Mouse (Mus musculus) stomach, embryonic 15.5 days (tissue): ENCODE measurements around the gene Rps6ka5. TPM values are rescaled to one million over a fixed set of nuclear protein-coding genes. Genes with fewer than 3 reads are reported as not detected.

Source experiments
- ATAC-seq: fragments of 200-750 bp; cut with Nextera tagmentation; 2 replicates; pipeline ENCODE4 v1.8.0; 2017; ENCODE audit warnings: low read depth, moderate number of reproducible peaks, moderate TSS enrichment; ENCODE audit not compliant: insufficient read depth, low FRiP score
- H3K27ac ChIP-seq: fragments of 300-500 bp; sonication (generic); 2 replicates; pipeline ENCODE4 v1.5.1; 2015; ENCODE audit warnings: mild to moderate bottlenecking, inconsistent platforms
- H3K27me3 ChIP-seq: fragments of 300-500 bp; sonication (generic); replicated peaks from 2 replicates; pipeline ENCODE4 v1.6.1; 2015; ENCODE audit warnings: inconsistent platforms
- H3K36me3 ChIP-seq: fragments of 300-500 bp; sonication (generic); 2 replicates; pipeline ENCODE4 v1.6.1; 2015; ENCODE audit warnings: inconsistent platforms
- H3K4me1 ChIP-seq: fragments of 300-500 bp; sonication (generic); 2 replicates; pipeline ENCODE4 v1.6.1; 2015; ENCODE audit warnings: inconsistent platforms
- H3K4me2 ChIP-seq: fragments of 300-500 bp; sonication (generic); 2 replicates; pipeline ENCODE4 v1.6.1; 2015; ENCODE audit warnings: mild to moderate bottlenecking, inconsistent platforms
- H3K4me3 ChIP-seq: fragments of 300-500 bp; sonication (generic); replicated peaks from 2 replicates; pipeline ENCODE4 v1.5.1; 2015; ENCODE audit warnings: inconsistent platforms
- H3K9ac ChIP-seq: fragments of 300-500 bp; sonication (generic); 2 replicates; pipeline ENCODE4 v1.6.1; 2015; ENCODE audit warnings: inconsistent platforms
- H3K9me3 ChIP-seq: fragments of 300-500 bp; sonication (generic); 2 replicates; pipeline ENCODE4 v1.6.1; 2016; ENCODE audit warnings: inconsistent platforms
- WGBS: fragments of 180-500 bp; shearing (Covaris S2); methylation state at CpG from one replicate; pipeline ENCODE4 v1.1.7; 2015; 5-methylcytosine and 5-hydroxymethylcytosine counted together
- polyA plus RNA-seq: library from polyadenylated mRNA; unstranded; fragments of >200 nt; fragmentation: Nextera tagmentation; extraction: Ambion mirVana; gene quantifications from 2 replicates; pipeline ENCODE4 v1.2.1, GENCODE M21; 2015

Gene Rps6ka5
- polyA plus RNA-seq, 1 experiment from 2014 or later, result 3.6 TPM

DNA sequence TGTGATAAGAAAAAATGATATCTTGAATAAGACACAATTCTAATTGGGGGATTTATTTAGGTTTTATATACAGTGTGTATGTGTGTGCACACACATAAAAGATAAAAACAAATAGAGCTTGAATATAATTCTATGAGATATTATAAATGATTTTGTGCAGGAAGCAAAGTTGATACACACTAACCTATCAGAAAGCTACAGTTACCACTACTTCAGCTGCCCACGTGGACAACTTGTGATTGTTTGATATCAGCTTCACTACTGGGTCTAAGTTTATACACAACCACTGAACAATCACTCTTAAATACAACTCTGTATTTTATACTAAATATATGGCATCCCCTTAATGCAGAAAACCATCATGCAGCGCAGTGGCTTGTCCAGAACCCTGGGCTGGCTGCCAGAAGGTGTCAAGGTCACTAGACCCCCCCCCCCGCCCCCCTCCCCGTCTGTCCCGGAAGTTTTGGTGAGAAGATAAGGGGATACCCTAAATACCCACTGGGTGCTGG is 113.5 kb downstream of the Rps6ka5 start:
- H3K27ac ChIP-seq, result no peak overlapping the region
- no peaks in the 10 kb centered on the region for H3K4me1 ChIP-seq
- no peak overlapping the region for H3K4me3 ChIP-seq
- no peak overlapping the region for H3K4me2 ChIP-seq
- ATAC-seq, result no peak
- H3K9me3 ChIP-seq, result no peaks in the 10 kb centered on the region
- H3K36me3 ChIP-seq, result no peaks in the 10 kb centered on the region
- no peaks in the 10 kb centered on the region for H3K27me3 ChIP-seq
- 50% methylated on average over 5 of the region's 5 CpGs for WGBS
- no peak overlapping the region for H3K9ac ChIP-seq

DNA sequence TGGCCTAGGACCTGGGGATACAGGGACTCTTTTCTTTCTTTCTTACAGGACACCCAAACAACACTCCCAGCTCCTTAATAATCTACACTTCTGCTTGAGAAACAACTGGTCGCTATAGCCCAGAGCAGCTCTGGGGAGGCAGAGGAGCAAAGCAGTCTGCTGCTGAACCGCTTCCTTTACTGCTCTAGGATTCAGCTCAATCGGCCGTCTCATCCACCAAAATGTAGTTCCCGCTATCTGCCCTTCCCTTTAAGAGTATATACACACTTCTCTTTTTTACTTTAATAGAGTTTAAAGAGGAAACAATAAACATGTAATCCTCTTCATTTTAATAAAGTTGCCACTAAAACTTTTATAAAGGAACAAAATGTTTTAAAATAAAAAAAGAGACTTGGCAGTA is 117.0 kb downstream of the Rps6ka5 start:
- Histone ChIP-seq H3K27ac (no peak overlapping the region), H3K4me2 (no peak overlapping the region), H3K4me3 (no peak overlapping the region), H3K9ac (no peak overlapping the region), H3K9me3 (no peaks in the 10 kb centered on the region), H3K4me1 (no peaks in the 10 kb centered on the region), H3K36me3 (no peaks in the 10 kb centered on the region), H3K27me3 (no peaks in the 10 kb centered on the region)
- WGBS, result 80% methylated on average over 5 of the region's 5 CpGs
- ATAC-seq, result no peak

DNA sequence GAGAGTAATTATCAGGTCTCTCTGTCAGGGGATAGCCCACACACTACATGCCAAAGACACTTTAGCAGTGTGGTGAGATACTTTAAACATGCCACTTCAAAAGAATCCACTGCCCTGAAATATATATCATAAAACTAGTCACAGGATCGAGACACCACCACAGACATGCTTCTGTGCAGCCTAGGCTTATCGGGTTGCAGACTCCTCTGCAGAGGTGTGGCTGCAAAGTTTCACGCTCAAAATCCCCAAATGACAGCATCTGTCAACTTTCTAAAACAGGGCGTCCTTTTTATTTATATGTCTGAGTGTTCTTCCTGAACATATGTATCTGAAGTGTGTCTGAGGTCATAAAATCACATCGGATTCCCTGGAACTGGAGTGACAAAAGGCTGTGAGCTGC is 117.7 kb downstream of the Rps6ka5 start:
- Histone ChIP-seq H3K4me3 (no peak overlapping the region), H3K36me3 (no peaks in the 10 kb centered on the region), H3K9me3 (no peaks in the 10 kb centered on the region), H3K9ac (no peak overlapping the region), H3K4me1 (no peaks in the 10 kb centered on the region), H3K4me2 (no peak overlapping the region), H3K27me3 (no peaks in the 10 kb centered on the region), H3K27ac (no peak overlapping the region)
- WGBS, result 53% methylated on average over 5 of the region's 5 CpGs
- no peak for ATAC-seq

DNA sequence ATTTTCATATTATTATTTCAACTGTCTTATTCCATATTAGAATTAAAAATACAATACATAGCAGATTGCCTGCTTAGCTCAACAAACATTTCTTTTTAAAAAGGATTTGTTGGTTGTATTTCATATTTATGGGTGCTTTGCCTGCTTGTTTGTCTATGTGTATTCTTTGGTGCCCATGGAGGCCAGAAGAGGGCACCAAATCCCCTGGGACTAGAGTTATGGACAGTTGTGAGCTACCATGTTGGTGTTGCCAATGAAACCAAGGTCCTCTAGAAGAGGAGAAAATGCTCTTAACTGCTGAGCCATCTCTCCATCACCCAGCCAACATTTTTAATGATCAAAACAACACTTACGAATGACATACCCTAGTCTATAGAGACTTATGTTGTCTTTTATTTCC is 120.0 kb downstream of the Rps6ka5 start:
- Histone ChIP-seq H3K27me3 (no peaks in the 10 kb centered on the region), H3K9ac (no peak overlapping the region)
- WGBS, result 89% methylated on average over 1 of the region's 1 CpGs

DNA sequence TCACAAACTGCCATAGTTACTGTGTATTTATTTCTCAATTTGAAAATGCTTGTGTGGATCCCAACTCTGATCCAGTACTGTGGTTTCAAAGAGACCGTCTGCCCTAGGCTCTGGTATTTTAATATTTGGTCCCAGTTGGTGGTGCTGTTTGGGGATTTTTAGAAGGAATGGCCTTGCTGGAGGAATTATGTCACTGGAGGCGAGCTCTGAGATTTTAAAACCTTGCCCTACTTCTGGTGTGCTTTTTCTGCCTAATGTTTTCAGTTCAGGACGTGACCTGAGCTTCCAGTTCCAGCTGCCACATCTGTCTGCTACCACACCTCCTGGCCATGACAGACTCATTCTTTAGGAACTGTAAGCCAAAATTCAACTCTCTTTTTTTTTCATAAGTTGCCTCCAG is 121.2 kb downstream of the Rps6ka5 start:
- no peaks in the 10 kb centered on the region for H3K36me3 ChIP-seq
- H3K4me2 ChIP-seq, result no peak overlapping the region
- no peak for ATAC-seq
- 70% methylated on average over 3 of the region's 3 CpGs for WGBS
- H3K4me3 ChIP-seq, result no peak overlapping the region
- no peaks in the 10 kb centered on the region for H3K27me3 ChIP-seq
- H3K9ac ChIP-seq, result no peak overlapping the region
- no peaks in the 10 kb centered on the region for H3K9me3 ChIP-seq
- H3K4me1 ChIP-seq, result no peaks in the 10 kb centered on the region
- no peak overlapping the region for H3K27ac ChIP-seq

More for the DNA sequence above, 120.0 kb downstream of the Rps6ka5 start:
- Histone ChIP-seq H3K36me3 (no peaks in the 10 kb centered on the region), H3K4me2 (no peak overlapping the region), H3K4me3 (no peak overlapping the region), H3K4me1 (no peaks in the 10 kb centered on the region), H3K27ac (no peak overlapping the region), H3K9me3 (no peaks in the 10 kb centered on the region)
- ATAC-seq, result no peak

DNA sequence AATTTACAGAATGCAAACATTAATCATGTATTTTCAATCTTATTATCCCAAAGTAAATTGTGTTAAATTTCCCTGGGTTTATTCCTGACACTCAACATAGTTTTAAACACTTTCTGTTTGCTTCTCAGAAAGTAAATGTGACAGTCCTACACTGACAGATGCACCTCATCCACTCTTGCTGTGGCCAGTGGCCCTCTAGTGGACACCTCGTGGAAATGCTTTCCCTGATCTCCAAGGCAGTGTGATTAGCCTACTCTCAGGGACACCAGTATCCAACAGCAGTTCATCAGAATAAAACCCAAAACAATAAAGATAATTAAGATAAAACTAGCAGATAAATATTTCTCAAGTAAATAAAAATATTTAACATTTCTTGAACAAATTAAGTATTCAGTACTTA is 122.2 kb downstream of the Rps6ka5 start:
- H3K27me3 ChIP-seq, result no peaks in the 10 kb centered on the region
- H3K9me3 ChIP-seq, result no peaks in the 10 kb centered on the region
- H3K4me1 ChIP-seq, result no peaks in the 10 kb centered on the region
- 2% methylated on average over 1 of the region's 1 CpGs for WGBS
- no peak overlapping the region for H3K4me2 ChIP-seq
- no peak overlapping the region for H3K9ac ChIP-seq
- no peak overlapping the region for H3K27ac ChIP-seq
- H3K36me3 ChIP-seq, result no peaks in the 10 kb centered on the region
- no peak for ATAC-seq
- H3K4me3 ChIP-seq, result no peak overlapping the region

DNA sequence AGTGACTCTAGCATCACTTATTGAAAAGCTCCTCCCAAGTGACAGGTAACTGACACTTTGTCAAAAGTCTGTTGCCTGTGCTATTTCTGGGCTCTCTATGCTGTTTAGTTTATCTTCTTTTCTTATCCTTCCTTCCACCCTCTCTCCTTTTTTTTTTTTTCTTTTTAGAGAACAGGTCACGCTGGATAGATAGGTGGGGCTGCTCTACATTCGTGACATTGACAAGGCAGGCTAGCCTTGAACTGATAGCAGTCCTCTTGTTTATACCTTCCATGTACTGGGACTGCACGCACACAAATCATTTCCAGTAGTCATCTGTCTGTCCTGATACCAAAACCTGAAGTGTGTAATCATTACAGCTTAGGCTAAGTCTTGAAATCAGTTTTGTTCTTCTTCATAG is 132.1 kb downstream of the Rps6ka5 start:
- no peaks in the 10 kb centered on the region for H3K27me3 ChIP-seq
- no peak overlapping the region for H3K4me3 ChIP-seq
- no peak for ATAC-seq
- H3K27ac ChIP-seq, result no peak overlapping the region
- no peaks in the 10 kb centered on the region for H3K9me3 ChIP-seq
- H3K9ac ChIP-seq, result no peak overlapping the region
- H3K4me2 ChIP-seq, result no peak overlapping the region
- WGBS, result 67% methylated on average over 3 of the region's 3 CpGs
- H3K4me1 ChIP-seq, result no peaks in the 10 kb centered on the region
- no peaks in the 10 kb centered on the region for H3K36me3 ChIP-seq

DNA sequence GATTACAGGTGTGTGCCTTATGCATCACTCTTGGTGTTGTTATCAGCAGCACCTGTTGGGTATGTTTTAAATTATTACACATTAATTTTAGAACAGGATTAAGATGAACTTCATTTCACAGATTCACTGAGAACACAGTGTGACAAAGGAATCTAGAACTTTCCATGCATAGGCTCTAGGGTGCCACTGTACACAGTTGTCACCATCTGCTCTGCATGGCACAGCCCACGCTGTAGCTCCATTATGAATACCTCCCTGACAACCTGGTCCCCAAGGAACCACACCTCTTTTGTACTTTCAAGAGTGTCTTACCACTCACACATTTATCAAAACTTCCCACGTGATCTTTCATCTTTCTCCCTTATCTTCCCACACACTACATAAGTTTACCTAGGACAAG is 140.2 kb downstream of the Rps6ka5 start:
- no peaks in the 10 kb centered on the region for H3K27me3 ChIP-seq
- no peak for ATAC-seq
- no peaks in the 10 kb centered on the region for H3K36me3 ChIP-seq
- no peaks in the 10 kb centered on the region for H3K9me3 ChIP-seq
- WGBS, result 65% methylated on average over 2 of the region's 2 CpGs
- H3K4me2 ChIP-seq, result no peak overlapping the region
- no peak overlapping the region for H3K27ac ChIP-seq
- H3K9ac ChIP-seq, result no peak overlapping the region
- no peaks in the 10 kb centered on the region for H3K4me1 ChIP-seq
- H3K4me3 ChIP-seq, result no peak overlapping the region

DNA sequence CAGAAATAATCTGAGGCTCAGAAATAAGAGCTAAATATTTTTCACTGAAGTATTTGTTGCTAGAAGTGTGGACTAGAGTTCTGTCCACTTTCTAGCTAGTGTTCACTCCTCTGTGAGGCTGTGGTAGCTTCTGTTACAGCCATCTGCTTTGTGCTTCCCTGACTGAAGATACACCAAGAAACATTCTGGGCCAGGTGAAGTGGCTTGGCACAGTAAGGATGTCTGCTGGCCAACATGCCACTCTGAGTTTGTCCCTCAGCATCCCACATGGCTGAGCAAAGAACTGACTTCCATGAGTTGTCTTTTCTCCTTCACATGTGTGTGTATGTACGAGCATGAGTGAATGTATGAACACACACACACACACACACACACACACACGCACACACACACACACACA is 147.6 kb downstream of the Rps6ka5 start:
- 86% methylated on average over 2 of the region's 2 CpGs for WGBS
- no peaks in the 10 kb centered on the region for H3K9me3 ChIP-seq
- no peaks in the 10 kb centered on the region for H3K4me1 ChIP-seq
- no peak overlapping the region for H3K27ac ChIP-seq
- no peak overlapping the region for H3K4me3 ChIP-seq
- H3K36me3 ChIP-seq, result no peaks in the 10 kb centered on the region
- ATAC-seq, result no peak
- H3K9ac ChIP-seq, result no peak overlapping the region
- no peak overlapping the region for H3K4me2 ChIP-seq
- H3K27me3 ChIP-seq, result no peaks in the 10 kb centered on the region

DNA sequence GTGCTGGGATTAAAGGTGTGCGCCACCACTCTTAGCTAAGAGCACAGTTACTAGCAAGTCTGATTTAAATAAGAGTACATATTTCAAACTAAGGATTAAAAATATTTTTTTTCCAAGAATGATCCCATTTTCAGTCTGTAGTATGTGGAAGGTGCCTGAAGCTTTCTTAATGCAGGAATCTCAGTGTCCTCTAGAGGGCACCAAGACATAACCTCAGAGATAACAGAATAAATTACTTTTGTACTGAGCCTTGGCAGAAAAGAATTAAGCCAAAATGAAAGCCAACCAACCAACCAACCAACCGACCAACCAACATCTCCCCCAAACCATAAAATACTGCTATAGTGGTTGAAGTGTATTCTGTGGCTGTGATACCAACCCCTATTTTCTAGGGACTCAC is 148.5 kb downstream of the Rps6ka5 start:
- 52% methylated on average over 2 of the region's 2 CpGs for WGBS
- no peaks in the 10 kb centered on the region for H3K36me3 ChIP-seq
- no peak for ATAC-seq
- H3K27ac ChIP-seq, result no peak overlapping the region
- no peaks in the 10 kb centered on the region for H3K9me3 ChIP-seq
- H3K4me2 ChIP-seq, result no peak overlapping the region
- H3K27me3 ChIP-seq, result no peaks in the 10 kb centered on the region
- H3K9ac ChIP-seq, result no peak overlapping the region
- H3K4me1 ChIP-seq, result no peaks in the 10 kb centered on the region
- H3K4me3 ChIP-seq, result no peak overlapping the region

DNA sequence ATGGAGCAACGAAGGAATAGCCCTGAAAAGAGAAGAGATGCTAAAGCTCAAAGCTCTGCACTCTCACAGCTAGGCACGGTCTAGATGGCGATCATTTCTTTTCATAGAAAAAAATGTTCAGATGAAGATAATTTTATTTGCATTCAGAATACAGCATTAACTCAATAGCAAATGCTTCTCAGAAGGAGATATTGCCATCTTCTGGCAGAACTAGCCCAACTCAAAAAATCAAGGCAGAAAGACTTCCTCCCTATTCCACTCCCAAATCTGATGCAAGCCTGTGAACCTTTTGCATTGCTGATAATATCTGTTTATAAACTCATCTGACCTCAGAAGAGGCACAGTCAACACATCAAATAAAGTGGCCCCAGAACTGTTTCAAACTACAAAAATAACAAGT is 151.0 kb downstream of the Rps6ka5 start:
- H3K4me2 ChIP-seq, result no peak overlapping the region
- no peaks in the 10 kb centered on the region for H3K4me1 ChIP-seq
- no peak for ATAC-seq
- H3K27ac ChIP-seq, result no peak overlapping the region
- H3K9ac ChIP-seq, result no peak overlapping the region
- H3K4me3 ChIP-seq, result no peak overlapping the region
- no peaks in the 10 kb centered on the region for H3K36me3 ChIP-seq
- 78% methylated on average over 3 of the region's 3 CpGs for WGBS
- H3K27me3 ChIP-seq, result no peaks in the 10 kb centered on the region
- no peaks in the 10 kb centered on the region for H3K9me3 ChIP-seq

DNA sequence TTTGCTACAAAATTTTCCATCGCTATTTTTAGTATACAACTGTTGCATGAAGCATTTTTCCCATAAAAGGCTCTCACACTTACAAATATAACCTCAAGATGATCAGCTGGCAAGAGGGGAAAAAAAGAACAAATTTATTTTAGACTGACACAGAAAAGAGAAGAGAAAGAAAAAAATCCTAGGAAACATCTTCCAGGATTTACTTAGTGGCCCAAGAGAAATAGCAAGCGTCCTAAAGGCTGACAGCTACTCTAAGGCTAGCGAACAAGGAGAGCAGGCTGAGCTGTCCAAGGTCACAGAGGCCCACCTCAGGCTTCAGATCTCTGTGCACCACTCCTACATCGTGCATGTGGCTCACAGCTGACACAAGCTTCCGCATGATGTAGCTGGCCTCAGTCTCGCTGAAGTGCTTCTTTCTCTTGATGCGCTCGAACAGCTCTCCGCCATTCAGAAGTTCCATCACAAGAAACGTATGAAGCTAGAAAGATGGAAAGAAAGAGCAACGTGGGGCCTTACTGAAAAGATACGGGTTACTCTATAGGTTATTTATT is 156.2 kb downstream of the Rps6ka5 start:
- WGBS, result 79% methylated on average over 12 of the region's 12 CpGs
- Histone ChIP-seq H3K9ac (no peak overlapping the region), H3K4me3 (no peak overlapping the region), H3K4me1 (no peaks in the 10 kb centered on the region), H3K9me3 (no peaks in the 10 kb centered on the region), H3K27ac (no peak overlapping the region), H3K4me2 (no peak overlapping the region), H3K36me3 (no peaks in the 10 kb centered on the region), H3K27me3 (no peaks in the 10 kb centered on the region)
- no peak for ATAC-seq

DNA sequence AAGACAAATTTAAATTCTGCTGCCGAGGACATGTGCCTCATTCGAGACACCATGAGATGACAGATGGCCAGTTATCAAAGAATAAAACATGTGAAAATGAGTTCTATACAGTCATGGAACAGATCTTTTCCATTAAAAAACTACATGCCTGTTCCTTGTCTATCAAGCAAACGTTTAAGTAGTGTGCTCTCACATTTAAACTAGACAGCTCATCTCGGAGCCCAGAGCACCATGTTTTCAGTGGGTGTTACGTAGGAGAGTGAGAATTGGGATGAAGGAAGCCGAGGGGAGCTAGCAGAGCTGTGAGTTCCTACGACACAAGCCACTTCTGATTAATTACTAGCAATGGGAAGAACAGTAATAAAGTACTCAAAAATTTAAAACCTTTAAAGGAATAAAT is 158.0 kb downstream of the Rps6ka5 start:
- no peaks in the 10 kb centered on the region for H3K9me3 ChIP-seq
- no peaks in the 10 kb centered on the region for H3K36me3 ChIP-seq
- no peak overlapping the region for H3K4me3 ChIP-seq
- 83% methylated on average over 7 of the region's 7 CpGs for WGBS
- H3K4me1 ChIP-seq, result no peaks in the 10 kb centered on the region
- no peaks in the 10 kb centered on the region for H3K27me3 ChIP-seq
- no peak for ATAC-seq
- no peak overlapping the region for H3K27ac ChIP-seq
- no peak overlapping the region for H3K4me2 ChIP-seq
- no peak overlapping the region for H3K9ac ChIP-seq
